Mouse (Mus musculus): ENCODE results near the gene Mcm10. TPM values are rescaled to one million over a fixed set of nuclear protein-coding genes. Genes with fewer than 3 reads are reported as not detected.

Gene Mcm10
- total RNA-seq, 1 experiment from 2014 or later, result 71.5 TPM

Other genes with a start within 250 kb of the Mcm10 start
- gene Sephs1, start 131.2 kb downstream of the Mcm10 start, total RNA-seq (2017), result 46.9 and 49.6 TPM in 2 replicates
- 20.8 and 59.4 TPM in 2 replicates for gene Phyh, start 93.8 kb downstream of the Mcm10 start, total RNA-seq (2017)
- gene Ucma, start 36.7 kb downstream of the Mcm10 start, total RNA-seq (2017), result not detected in 2 replicates
- 22.8 and 49.6 TPM in 2 replicates for gene Optn, start 51.3 kb upstream of the Mcm10 start, total RNA-seq (2017)
- gene Ccdc3, start 125.0 kb upstream of the Mcm10 start, total RNA-seq (2017), result not detected in 2 replicates

All from hematopoietic stem cell, adult 5-6 weeks (primary cell).